Mouse (Mus musculus) intestine, embryonic 14.5 days (tissue): ENCODE data around the gene Cactin. TPM values are rescaled to one million over a fixed set of nuclear protein-coding genes. Genes with fewer than 3 reads are reported as not detected.

Source experiments
- ATAC-seq: fragments of 200-750 bp; cut with Nextera tagmentation; replicated peaks from 2 replicates; pipeline ENCODE4 v1.8.0; 2017; ENCODE audit warnings: low read depth, moderate number of reproducible peaks, moderate TSS enrichment, moderate library complexity; ENCODE audit not compliant: low FRiP score, low TSS enrichment
- DNase-seq: peaks from one replicate; pipeline ENCODE4 v3.0.0-alpha.2; 2018; ENCODE audit warnings: low spot score
- H3K27ac ChIP-seq: fragments of 300-500 bp; sonication (generic); 2 replicates; pipeline ENCODE4 v1.5.1; 2014; ENCODE audit warnings: low read depth, mild to moderate bottlenecking, control low read depth
- H3K27me3 ChIP-seq: fragments of 300-500 bp; sonication (generic); replicated peaks from 2 replicates; pipeline ENCODE4 v1.6.1; 2014; ENCODE audit warnings: low read length, control low read depth; ENCODE audit not compliant: control insufficient read depth, insufficient read depth
- H3K36me3 ChIP-seq: fragments of 300-500 bp; sonication (generic); 2 replicates; pipeline ENCODE4 v1.6.1; 2014; ENCODE audit warnings: low read length, control low read depth; ENCODE audit not compliant: control insufficient read depth, insufficient read depth
- H3K4me1 ChIP-seq: fragments of 300-500 bp; sonication (generic); replicated peaks from 2 replicates; pipeline ENCODE4 v1.6.1; 2014; ENCODE audit warnings: low read length, control low read depth, mixed read lengths; ENCODE audit not compliant: control insufficient read depth, insufficient read depth
- H3K4me2 ChIP-seq: fragments of 300-500 bp; sonication (generic); 2 replicates; pipeline ENCODE4 v1.6.1; 2014; ENCODE audit warnings: low read length
- H3K4me3 ChIP-seq: fragments of 300-500 bp; sonication (generic); 2 replicates; pipeline ENCODE4 v1.5.1; 2014; ENCODE audit warnings: low read depth, low read length, control low read depth, mixed read lengths
- H3K9ac ChIP-seq: fragments of 300-500 bp; sonication (generic); 2 replicates; pipeline ENCODE4 v1.6.1; 2014; ENCODE audit warnings: mild to moderate bottlenecking, low read length
- H3K9me3 ChIP-seq: fragments of 300-500 bp; sonication (generic); 2 replicates; pipeline ENCODE4 v1.6.1; 2016; ENCODE audit warnings: low read length, control low read depth; ENCODE audit not compliant: control insufficient read depth
- WGBS: fragments of 180-500 bp; shearing (Covaris S2); extraction: QIAGEN DNeasy Blood & Tissue Kit; methylation state at CpG from one replicate; pipeline ENCODE4 v1.1.7; 2014; 5-methylcytosine and 5-hydroxymethylcytosine counted together
- microRNA-seq: library from miRNA; unstranded; fragments of <30 nt; microRNA quantifications from one replicate; pipeline ENCODE4, GENCODE M21; 2016
- polyA plus RNA-seq: library from polyadenylated mRNA; unstranded; fragments of >200 nt; fragmentation: Nextera tagmentation; extraction: Ambion mirVana; gene quantifications from 2 replicates; pipeline ENCODE4 v1.2.1, GENCODE M21; 2014

Cactin gene
- polyA plus RNA-seq, 1 experiment from 2014 or later, result 27.7 TPM

- no peak within 1 kb of the TSS for H3K27ac ChIP-seq
Observed at GRCm38 (mm10) chr10:81365672-81366476, 45.0 kb downstream of the Cactin start, which contains the start of gene 4930404N11Rik. Gene 4930404N11Rik, minus strand, starts transcription at chr10:81365816.

GRCm38 (mm10) chr10:81366477-81367206, 45.7 kb downstream of the Cactin start:
- 76% methylated on average over 6 of the region's 6 CpGs for WGBS
- ATAC-seq (no peak), DNase-seq (no peak)
- Histone ChIP-seq H3K9me3 (no peaks in the 10 kb centered on the region), H3K9ac (no peak overlapping the region), H3K36me3 (peaks cover 59% of the 10 kb centered on the region), H3K4me3 (no peak overlapping the region), H3K27me3 (peaks cover 29% of the 10 kb centered on the region), H3K27ac (no peak overlapping the region), H3K4me1 (peaks cover 19% of the 10 kb centered on the region), H3K4me2 (no peak overlapping the region)

More at GRCm38 (mm10) chr10:81365672-81366476, 45.0 kb downstream of the Cactin start, which contains the start of gene 4930404N11Rik:
- ATAC-seq (peak; percentile 26), DNase-seq (peak; percentile 72)
- Histone ChIP-seq H3K4me3 (peak within 1 kb of the TSS; percentile 32; the same call in 1 of the 2 replicates), H3K9ac (0 out of 2 replicates have a peak within 1 kb of the TSS, but pooled peaks have one; percentile 16), H3K4me2 (peak within 1 kb of the TSS; percentile 56), H3K9me3 (no peaks in the 10 kb centered on the region), H3K27me3 (peaks cover 29% of the 10 kb centered on the region), H3K36me3 (peaks cover 53% of the 10 kb centered on the region), H3K4me1 (peaks cover 19% of the 10 kb centered on the region)
- WGBS, result 35% methylated on average over 12 of the region's 12 CpGs

GRCm38 (mm10) chr10:81367207-81367495, 46.2 kb downstream of the Cactin start:
- ATAC-seq (no peak), DNase-seq (no peak)
- no peak overlapping the region for H3K9ac ChIP-seq
- no peaks in the 10 kb centered on the region for H3K9me3 ChIP-seq
- H3K4me3 ChIP-seq, result no peak overlapping the region
- 82% methylated on average over 6 of the region's 6 CpGs for WGBS
- H3K36me3 ChIP-seq, result peaks cover 59% of the 10 kb centered on the region
- no peak overlapping the region for H3K4me2 ChIP-seq
- peaks cover 29% of the 10 kb centered on the region for H3K27me3 ChIP-seq
- H3K4me1 ChIP-seq, result peaks cover 19% of the 10 kb centered on the region
- no peak overlapping the region for H3K27ac ChIP-seq

GRCm38 (mm10) chr10:81375322-81375721, 54.4 kb downstream of the Cactin start:
- no peak overlapping the region for H3K4me2 ChIP-seq
- WGBS, result 94% methylated on average over 10 of the region's 10 CpGs
- ATAC-seq, result no peak
- no peaks in the 10 kb centered on the region for H3K27me3 ChIP-seq
- no peak overlapping the region for H3K4me3 ChIP-seq
- no peak overlapping the region for H3K27ac ChIP-seq
- H3K9ac ChIP-seq, result no peak overlapping the region
- no peak for DNase-seq
- H3K9me3 ChIP-seq, result no peaks in the 10 kb centered on the region
- peaks cover 51% of the 10 kb centered on the region for H3K36me3 ChIP-seq
- H3K4me1 ChIP-seq, result peaks cover 15% of the 10 kb centered on the region

Small RNAs within 50 kb of the gene (microRNA-seq; reads per million reads assigned to microRNA genes)
- 6.9 reads per million, percentile 37 among the genes with 10 or more reads in this experiment for gene Mir3057

Other genes with a start within 250 kb of the Cactin start
- 0.65 and 1.0 TPM in 2 replicates for gene Creb3l3, start 222.2 kb upstream of the Cactin start, polyA plus RNA-seq
- gene Map2k2, start 215.2 kb upstream of the Cactin start, polyA plus RNA-seq, result 174 and 185 TPM in 2 replicates
- 23.2 and 28.7 TPM in 2 replicates for gene Zbtb7a, start 185.9 kb upstream of the Cactin start, polyA plus RNA-seq
- gene Pias4, start 153.2 kb upstream of the Cactin start, polyA plus RNA-seq, result 40.8 and 43.3 TPM in 2 replicates
- 484 and 490 TPM in 2 replicates for gene Eef2, start 144.5 kb upstream of the Cactin start, polyA plus RNA-seq
- 57.8 and 58.8 TPM in 2 replicates for gene Dapk3, start 138.1 kb upstream of the Cactin start, polyA plus RNA-seq
- not detected in 2 replicates for gene 4930442H23Rik, start 137.3 kb upstream of the Cactin start, polyA plus RNA-seq
- gene Nmrk2, start 119.1 kb upstream of the Cactin start, polyA plus RNA-seq, result 0.22 TPM in 2 replicates
- gene Atcay, start 90.3 kb upstream of the Cactin start, polyA plus RNA-seq, result 2.2 and 2.8 TPM in 2 replicates
- gene Zfr2, start 87.9 kb upstream of the Cactin start, polyA plus RNA-seq, result 6.9 and 8.1 TPM in 2 replicates
- gene Matk, start 68.2 kb upstream of the Cactin start, polyA plus RNA-seq, result 2.5 and 4.1 TPM in 2 replicates
- gene Mrpl54, start 54.2 kb upstream of the Cactin start, polyA plus RNA-seq, result 253 and 260 TPM in 2 replicates
- gene Apba3, start 54.1 kb upstream of the Cactin start, polyA plus RNA-seq, result 51.0 and 51.7 TPM in 2 replicates
- gene Tjp3, start 29.5 kb upstream of the Cactin start, polyA plus RNA-seq, result 35.1 and 44.4 TPM in 2 replicates
- gene Pip5k1c, start 28.1 kb upstream of the Cactin start, polyA plus RNA-seq, result 57.3 and 57.5 TPM in 2 replicates
- gene Tbxa2r, start 7.6 kb downstream of the Cactin start, polyA plus RNA-seq, result 22.3 and 23.6 TPM in 2 replicates
- gene Gipc3, start 22.2 kb downstream of the Cactin start, polyA plus RNA-seq, result 0.07 and 0.11 TPM in 2 replicates
- 85.0 and 86.8 TPM in 2 replicates for gene Hmg20b, start 29.4 kb downstream of the Cactin start, polyA plus RNA-seq
- 4.8 and 6.9 TPM in 2 replicates for gene Mfsd12, start 36.4 kb downstream of the Cactin start, polyA plus RNA-seq
- gene 4930404N11Rik, start 44.7 kb downstream of the Cactin start, polyA plus RNA-seq, result 0.58 and 0.59 TPM in 2 replicates
- 93.3 and 93.9 TPM in 2 replicates for gene Fzr1, start 57.4 kb downstream of the Cactin start, polyA plus RNA-seq
- 70.7 and 70.8 TPM in 2 replicates for gene Dohh, start 63.3 kb downstream of the Cactin start, polyA plus RNA-seq
- 2.4 and 4.2 TPM in 2 replicates for gene Gm48551, start 63.4 kb downstream of the Cactin start, polyA plus RNA-seq
- gene Gm48552, start 67.9 kb downstream of the Cactin start, polyA plus RNA-seq, result 0.37 and 0.44 TPM in 2 replicates
- gene Smim24, start 71.9 kb downstream of the Cactin start, polyA plus RNA-seq, result 99.8 and 125 TPM in 2 replicates
- 52.4 and 57.2 TPM in 2 replicates for gene Nfic, start 134.5 kb downstream of the Cactin start, polyA plus RNA-seq
- 1.3 and 1.8 TPM in 2 replicates for gene Celf5, start 161.6 kb downstream of the Cactin start, polyA plus RNA-seq
- 82.4 and 99.0 TPM in 2 replicates for gene Ncln, start 175.3 kb downstream of the Cactin start, polyA plus RNA-seq
- gene S1pr4, start 179.0 kb downstream of the Cactin start, polyA plus RNA-seq, result 0.53 and 0.65 TPM in 2 replicates
- 0.73 and 0.84 TPM in 2 replicates for gene Gna15, start 203.1 kb downstream of the Cactin start, polyA plus RNA-seq
- gene Gna11, start 224.1 kb downstream of the Cactin start, polyA plus RNA-seq, result 145 and 171 TPM in 2 replicates
- gene Aes, start 238.4 kb downstream of the Cactin start, polyA plus RNA-seq, result 395 and 515 TPM in 2 replicates